Mouse (Mus musculus): ENCODE results near the gene Rimkla. TPM values are rescaled to one million over a fixed set of nuclear protein-coding genes. Genes with fewer than 3 reads are reported as not detected.

The Rimkla gene
- polyA plus RNA-seq, 1 experiment from 2014 or later, result 27.6 TPM

DNA sequence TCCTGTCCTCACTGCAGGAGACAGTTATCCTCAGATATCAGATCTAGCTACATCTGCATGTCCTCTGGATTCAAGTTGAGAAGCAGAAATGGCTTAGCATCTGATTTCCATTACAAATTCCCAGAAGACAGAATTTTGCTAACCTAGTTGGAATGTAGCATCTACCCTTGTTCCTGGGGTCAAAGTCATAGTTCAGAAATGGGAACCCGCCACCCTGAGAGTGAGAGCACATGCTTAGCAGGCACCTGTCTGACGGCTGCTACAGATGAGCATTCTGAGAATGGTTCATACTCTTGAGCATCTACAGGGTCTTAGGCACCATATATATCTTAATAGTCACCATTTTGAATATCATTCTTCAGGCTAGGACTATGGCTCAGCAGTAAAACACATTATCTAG lies 54.5 kb downstream of the Rimkla start:
- Histone ChIP-seq H3K4me2 (no peak overlapping the region), H3K9ac (no peak overlapping the region), H3K9me3 (0 out of 2 replicates have a peak, but pooled peaks cover 7% of the 10 kb centered on the region), H3K4me1 (no peaks in the 10 kb centered on the region), H3K4me3 (no peak overlapping the region), H3K27me3 (replicated peaks) (no peaks in the 10 kb centered on the region), H3K36me3 (replicated peaks) (no peaks in the 10 kb centered on the region), H3K27ac (no peak overlapping the region)
- no peak for ATAC-seq (replicated peaks)
- 91% methylated on average over 2 of the region's 2 CpGs for WGBS

DNA sequence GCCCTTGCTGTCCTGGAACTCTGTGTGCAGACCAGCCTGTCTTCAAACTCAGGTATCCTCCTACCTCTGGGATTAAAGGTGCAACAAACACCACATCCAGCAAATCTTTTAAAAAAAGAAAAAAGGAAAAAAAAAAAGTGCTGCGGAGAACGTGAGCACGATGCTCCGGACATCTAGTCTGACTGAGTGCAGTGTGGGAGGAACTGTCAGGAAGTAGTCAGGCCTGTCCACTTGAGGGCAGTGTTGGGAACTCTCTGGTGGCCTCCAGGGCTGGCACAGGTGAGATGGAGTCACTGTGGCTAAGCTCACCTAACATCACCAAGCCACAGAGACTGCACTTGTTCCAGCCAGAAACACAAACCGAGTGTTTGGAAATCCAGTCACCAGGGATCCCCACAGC lies 61.8 kb downstream of the Rimkla start:
- Histone ChIP-seq H3K4me1 (no peaks in the 10 kb centered on the region), H3K27ac (no peak overlapping the region), H3K4me2 (no peak overlapping the region), H3K9me3 (no peaks in the 10 kb centered on the region), H3K4me3 (no peak overlapping the region), H3K36me3 (replicated peaks) (no peaks in the 10 kb centered on the region), H3K9ac (no peak overlapping the region), H3K27me3 (replicated peaks) (no peaks in the 10 kb centered on the region; the same call in 1 of the 2 replicates)
- no peak for ATAC-seq (replicated peaks)
- WGBS, result 25% methylated on average over 5 of the region's 5 CpGs

DNA sequence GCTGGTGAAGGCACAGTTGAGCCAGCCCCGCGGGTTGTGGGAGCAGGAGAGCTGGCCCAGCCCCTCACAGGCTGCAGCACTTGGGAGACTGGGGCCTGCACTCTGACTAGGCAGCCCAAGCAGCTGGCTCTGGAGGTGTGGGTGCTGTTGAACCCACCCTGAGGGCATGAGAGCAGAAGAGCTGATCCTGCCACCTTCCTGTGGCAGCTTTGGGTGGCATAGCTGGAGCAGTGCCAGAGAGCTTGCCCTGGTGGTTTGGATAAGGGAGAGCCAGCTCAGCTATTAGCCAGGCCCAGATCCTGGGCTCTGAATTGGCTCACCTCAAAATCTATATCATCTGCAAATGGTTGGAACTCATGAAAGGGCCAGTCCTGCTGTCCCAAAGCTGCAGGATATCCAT lies 64.7 kb downstream of the Rimkla start:
- Histone ChIP-seq H3K9ac (no peak overlapping the region), H3K4me1 (peaks cover 8% of the 10 kb centered on the region; the same call in 1 of the 2 replicates)

DNA sequence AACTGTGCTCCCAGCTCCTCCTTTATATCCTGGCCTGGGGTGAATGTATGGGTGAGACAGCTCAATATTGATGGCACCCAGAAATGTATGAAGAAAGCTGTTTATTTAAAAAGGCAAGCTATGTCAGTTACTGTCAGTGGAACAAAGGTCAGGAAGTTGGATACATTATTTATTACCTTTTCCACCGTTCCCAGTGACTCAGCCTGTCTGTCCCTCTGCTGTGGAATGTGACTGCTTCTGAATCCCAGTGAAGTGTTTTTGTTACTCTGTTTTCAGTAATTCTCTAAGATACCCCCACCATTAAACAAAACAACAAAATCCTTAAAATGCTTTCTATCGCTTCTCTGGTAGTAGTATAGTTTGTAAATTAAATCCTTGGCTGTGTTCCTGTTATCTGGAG lies 66.8 kb downstream of the Rimkla start:
- peaks cover 19% of the 10 kb centered on the region for H3K4me1 ChIP-seq
- H3K27me3 ChIP-seq (replicated peaks), result no peaks in the 10 kb centered on the region; the same call in 1 of the 2 replicates
- no peak for ATAC-seq (replicated peaks)
- no peak overlapping the region for H3K4me2 ChIP-seq
- no peak overlapping the region for H3K9ac ChIP-seq
- WGBS, result 63% methylated on average over 2 of the region's 2 CpGs
- no peak overlapping the region for H3K27ac ChIP-seq
- no peak overlapping the region for H3K4me3 ChIP-seq
- no peaks in the 10 kb centered on the region for H3K9me3 ChIP-seq
- H3K36me3 ChIP-seq (replicated peaks), result no peaks in the 10 kb centered on the region

More for the DNA sequence above, 64.7 kb downstream of the Rimkla start:
- Histone ChIP-seq H3K27ac (no peak overlapping the region), H3K27me3 (replicated peaks) (no peaks in the 10 kb centered on the region; the same call in 1 of the 2 replicates), H3K9me3 (no peaks in the 10 kb centered on the region), H3K36me3 (replicated peaks) (no peaks in the 10 kb centered on the region), H3K4me3 (no peak overlapping the region), H3K4me2 (no peak overlapping the region)
- WGBS, result 64% methylated on average over 2 of the region's 2 CpGs
- no peak for ATAC-seq (replicated peaks)

DNA sequence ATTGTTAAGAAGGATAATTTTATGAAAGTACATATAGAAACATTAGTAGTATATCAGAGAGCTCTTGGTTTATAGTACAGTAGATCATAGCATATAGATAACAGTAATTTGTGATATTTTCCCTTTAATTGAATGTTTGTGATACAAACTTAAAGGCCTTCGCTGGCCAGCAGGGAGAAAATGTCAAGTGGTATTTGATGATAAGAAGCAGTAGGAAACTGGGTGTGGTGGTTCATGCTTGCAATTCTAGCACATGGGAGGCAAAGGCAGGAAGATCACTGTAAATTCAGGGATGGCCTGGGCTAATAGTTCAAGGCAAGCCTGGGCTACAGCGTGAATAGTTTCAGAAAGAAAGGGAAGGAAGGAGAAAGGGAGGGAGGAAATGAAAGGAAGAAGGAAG lies 67.4 kb downstream of the Rimkla start:
- Histone ChIP-seq H3K36me3 (replicated peaks) (no peaks in the 10 kb centered on the region), H3K9me3 (no peaks in the 10 kb centered on the region), H3K4me1 (peaks cover 19% of the 10 kb centered on the region), H3K4me2 (no peak overlapping the region), H3K9ac (no peak overlapping the region), H3K27ac (no peak overlapping the region), H3K4me3 (no peak overlapping the region), H3K27me3 (replicated peaks) (no peaks in the 10 kb centered on the region; the same call in 1 of the 2 replicates)
- ATAC-seq (replicated peaks), result no peak
- 92% methylated on average over 2 of the region's 2 CpGs for WGBS

DNA sequence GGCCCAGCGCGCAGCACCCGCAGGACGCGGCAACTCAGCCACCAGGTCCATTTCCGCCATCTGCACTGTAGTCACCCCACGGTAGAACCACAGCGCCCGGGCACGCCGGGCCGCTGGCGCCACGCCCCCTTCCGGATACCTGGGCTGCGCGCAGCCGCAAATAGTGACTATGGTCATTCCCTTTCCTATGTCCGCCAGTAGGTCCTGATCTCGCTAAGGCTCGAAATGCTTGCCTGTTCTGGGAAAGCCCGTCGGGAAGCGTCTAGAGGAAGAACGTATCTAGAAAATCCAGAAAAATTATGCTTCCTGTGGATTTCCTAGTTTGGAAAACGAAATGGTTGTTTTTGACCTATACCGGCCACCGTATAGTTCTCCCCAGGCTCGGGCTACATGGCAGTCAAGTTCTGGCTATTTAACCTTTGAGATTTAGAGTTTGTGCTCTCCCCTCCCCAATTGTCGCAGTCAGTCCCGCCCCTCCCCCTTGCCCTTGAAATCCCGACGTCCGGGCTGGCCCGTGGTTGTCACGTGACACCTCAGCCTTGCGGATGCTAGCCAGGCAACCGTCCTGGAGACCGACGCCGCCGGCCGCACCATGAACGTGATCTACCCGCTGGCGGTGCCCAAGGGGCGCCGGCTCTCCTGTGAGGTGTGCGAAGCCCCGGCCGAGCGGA lies 70.0 kb downstream of the Rimkla start, which contains the start of the genes Ppcs and Zmynd12:
TSS of gene Ppcs (minus strand) at position 127 of the 671 bp plus-strand sequence.
TSS of gene Zmynd12 (plus strand) at position 521 of the 671 bp plus-strand sequence.
- H3K9me3 ChIP-seq, result no peaks in the 10 kb centered on the region
- WGBS, result under 1% methylated on average over 52 of the region's 52 CpGs
- H3K9ac ChIP-seq, result peak within 1 kb of the TSS; percentile 85
- peak within 1 kb of the TSS; percentile 96 for H3K4me2 ChIP-seq
- H3K36me3 ChIP-seq (replicated peaks), result no peaks in the 10 kb centered on the region
- no peaks in the 10 kb centered on the region for H3K27me3 ChIP-seq (replicated peaks)
- peak within 1 kb of the TSS; percentile 95 for H3K27ac ChIP-seq
- peak; percentile 96 for ATAC-seq (replicated peaks)
- H3K4me1 ChIP-seq, result peaks cover 19% of the 10 kb centered on the region
- H3K4me3 ChIP-seq, result peak within 1 kb of the TSS; percentile 79

DNA sequence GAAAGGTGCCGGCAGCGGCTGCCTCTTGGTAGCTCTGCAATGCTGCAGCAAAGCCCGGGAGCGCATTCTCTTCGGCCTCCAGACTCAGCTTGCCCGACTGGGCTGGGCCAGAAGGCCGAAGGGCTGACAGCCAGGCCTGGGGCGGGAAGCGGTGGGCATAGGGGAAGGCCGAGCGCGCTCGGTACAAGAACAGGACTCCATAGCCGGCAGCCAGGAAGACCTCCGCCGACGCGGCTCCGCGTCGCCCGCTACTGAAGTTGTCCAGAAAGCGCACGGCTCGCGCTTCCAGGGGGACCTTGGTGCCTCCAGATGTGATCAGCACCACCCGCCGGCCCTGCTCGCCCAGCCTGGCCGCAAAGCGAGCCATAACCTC lies 70.5 kb downstream of the Rimkla start:
- H3K4me1 ChIP-seq, result peaks cover 19% of the 10 kb centered on the region
- H3K4me3 ChIP-seq, result peak overlapping the region; percentile 79
- H3K27me3 ChIP-seq (replicated peaks), result no peaks in the 10 kb centered on the region
- H3K27ac ChIP-seq, result peak overlapping the region; percentile 95
- under 1% methylated on average over 29 of the region's 31 CpGs for WGBS
- H3K9me3 ChIP-seq, result no peaks in the 10 kb centered on the region
- ATAC-seq (replicated peaks), result peak; percentile 77
- peak overlapping the region; percentile 96 for H3K4me2 ChIP-seq
- peak overlapping the region; percentile 85 for H3K9ac ChIP-seq
- H3K36me3 ChIP-seq (replicated peaks), result no peaks in the 10 kb centered on the region

DNA sequence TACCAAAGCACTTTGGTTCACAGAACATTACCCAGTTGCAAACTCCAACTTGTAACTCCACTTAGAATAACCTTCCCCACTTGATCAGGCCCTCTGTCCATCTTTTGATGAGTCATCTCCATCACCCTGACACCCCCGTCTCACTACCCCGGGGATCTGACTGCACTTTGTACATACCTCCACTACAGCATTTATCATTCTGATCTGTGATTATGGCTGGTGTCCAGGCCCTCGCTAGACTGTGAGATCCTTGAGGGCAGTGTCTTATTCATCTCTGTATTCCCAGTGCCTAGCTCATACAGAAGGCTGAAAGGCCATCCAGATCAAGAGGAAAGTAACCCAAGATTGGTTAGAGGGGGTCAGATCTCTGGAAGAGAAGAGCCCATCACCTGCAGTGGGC lies 71.2 kb downstream of the Rimkla start:
- WGBS, result 66% methylated on average over 3 of the region's 3 CpGs
- Histone ChIP-seq H3K9me3 (no peaks in the 10 kb centered on the region), H3K4me3 (peak overlapping the region; percentile 79), H3K27me3 (replicated peaks) (no peaks in the 10 kb centered on the region), H3K36me3 (replicated peaks) (no peaks in the 10 kb centered on the region), H3K27ac (no peak overlapping the region), H3K4me1 (peaks cover 19% of the 10 kb centered on the region), H3K4me2 (peak overlapping the region; percentile 96), H3K9ac (peak overlapping the region; percentile 85; the same call in 1 of the 2 replicates)
- ATAC-seq (replicated peaks), result no peak

DNA sequence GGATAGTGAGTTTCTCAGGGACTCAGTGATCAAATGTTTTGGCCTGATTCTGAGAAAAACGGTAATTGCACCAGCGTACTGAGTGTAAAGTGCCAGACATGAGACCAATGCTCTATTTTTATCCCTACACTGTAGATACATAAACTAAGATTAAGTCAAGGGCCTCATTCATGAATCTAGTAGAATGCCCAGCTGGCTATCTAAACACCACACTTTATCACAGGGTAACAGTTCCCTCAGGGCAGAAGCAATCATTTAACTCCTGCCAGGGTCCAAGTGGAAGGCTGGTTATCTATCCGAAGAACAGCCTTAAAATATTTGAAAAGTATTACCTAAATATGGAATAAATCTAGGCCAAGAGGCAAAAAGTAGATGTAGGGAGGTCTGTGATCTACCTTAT lies 74.5 kb downstream of the Rimkla start:
- ATAC-seq (replicated peaks), result no peak
- 98% methylated on average over 3 of the region's 3 CpGs for whole genome bisulfite sequencing
- Histone ChIP-seq H3K27ac (no peak overlapping the region), H3K36me3 (replicated peaks) (no peaks in the 10 kb centered on the region), H3K9me3 (no peaks in the 10 kb centered on the region), H3K9ac (no peak overlapping the region), H3K4me2 (no peak overlapping the region), H3K4me3 (no peak overlapping the region), H3K4me1 (peaks cover 23% of the 10 kb centered on the region), H3K27me3 (replicated peaks) (no peaks in the 10 kb centered on the region)

DNA sequence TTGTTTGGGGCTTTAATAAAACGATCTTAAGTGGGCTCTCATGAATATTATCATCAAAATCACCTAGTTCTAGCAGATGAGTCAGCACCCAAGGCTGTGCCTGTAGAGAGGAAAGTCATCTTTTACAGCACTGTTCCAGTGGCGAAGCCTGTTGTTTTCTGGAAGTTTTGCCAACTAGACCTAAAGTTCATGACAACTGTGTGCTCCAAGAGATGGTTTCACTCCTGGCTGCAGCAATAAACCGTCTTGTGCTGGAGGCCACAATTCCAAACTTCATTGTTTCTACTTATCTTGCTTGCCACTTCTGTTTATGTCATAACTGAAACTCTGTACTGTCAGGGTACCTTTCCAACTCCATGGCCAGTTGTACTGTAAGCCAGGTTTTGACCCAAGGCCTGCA lies 75.2 kb downstream of the Rimkla start:
- Histone ChIP-seq H3K4me3 (no peak overlapping the region), H3K9me3 (no peaks in the 10 kb centered on the region), H3K4me2 (no peak overlapping the region), H3K9ac (no peak overlapping the region), H3K27ac (no peak overlapping the region), H3K36me3 (replicated peaks) (no peaks in the 10 kb centered on the region), H3K27me3 (replicated peaks) (no peaks in the 10 kb centered on the region), H3K4me1 (peaks cover 26% of the 10 kb centered on the region)
- WGBS, result 86% methylated on average over 3 of the region's 3 CpGs
- ATAC-seq (replicated peaks), result no peak

Other genes starting within 250 kb of the Rimkla start
- gene Cldn19, start 237.2 kb downstream of the Rimkla start, polyA plus RNA-seq (2015; fragmentation: Nextera tagmentation; extraction: Ambion mirVana), result 0.63 and 0.89 TPM in 2 replicates
- gene Ybx1, start 198.0 kb downstream of the Rimkla start, polyA plus RNA-seq (2015; fragmentation: Nextera tagmentation; extraction: Ambion mirVana), result 822 and 848 TPM in 2 replicates
- 45.9 and 47.3 TPM in 2 replicates for gene Ppih, start 172.1 kb downstream of the Rimkla start, polyA plus RNA-seq (2015; fragmentation: Nextera tagmentation; extraction: Ambion mirVana)
- 23.2 and 23.8 TPM in 2 replicates for gene Ccdc30, start 77.1 kb downstream of the Rimkla start, polyA plus RNA-seq (2015; fragmentation: Nextera tagmentation; extraction: Ambion mirVana)
- gene Ppcs, start 70.2 kb downstream of the Rimkla start, polyA plus RNA-seq (2015; fragmentation: Nextera tagmentation; extraction: Ambion mirVana), result 20.8 and 22.2 TPM in 2 replicates
- gene Zmynd12, start 69.8 kb downstream of the Rimkla start, polyA plus RNA-seq (2015; fragmentation: Nextera tagmentation; extraction: Ambion mirVana), result 0.18 and 0.63 TPM in 2 replicates
- 34.5 and 38.2 TPM in 2 replicates for gene Foxj3, start 44.4 kb upstream of the Rimkla start, polyA plus RNA-seq (2015; fragmentation: Nextera tagmentation; extraction: Ambion mirVana)
- gene Frg2f1, start 46.9 kb upstream of the Rimkla start, polyA plus RNA-seq (2015; fragmentation: Nextera tagmentation; extraction: Ambion mirVana), result 9.9 and 13.3 TPM in 2 replicates
- not detected in 2 replicates for gene Guca2a, start 145.1 kb upstream of the Rimkla start, polyA plus RNA-seq (2015; fragmentation: Nextera tagmentation; extraction: Ambion mirVana)
- gene Guca2b, start 166.3 kb upstream of the Rimkla start, polyA plus RNA-seq (2015; fragmentation: Nextera tagmentation; extraction: Ambion mirVana), result not detected in 2 replicates
- gene Hivep3, start 241.2 kb upstream of the Rimkla start, polyA plus RNA-seq (2015; fragmentation: Nextera tagmentation; extraction: Ambion mirVana), result 18.9 and 19.0 TPM in 2 replicates